Mouse (Mus musculus): ENCODE measurements at regions not wholly inside any gene's neighbourhood (a gene's known extent, or its start where the extent isn't known, plus 50 kb on each side); places are given as distances from the start of the nearest gene placed in this dataset.

DNA sequence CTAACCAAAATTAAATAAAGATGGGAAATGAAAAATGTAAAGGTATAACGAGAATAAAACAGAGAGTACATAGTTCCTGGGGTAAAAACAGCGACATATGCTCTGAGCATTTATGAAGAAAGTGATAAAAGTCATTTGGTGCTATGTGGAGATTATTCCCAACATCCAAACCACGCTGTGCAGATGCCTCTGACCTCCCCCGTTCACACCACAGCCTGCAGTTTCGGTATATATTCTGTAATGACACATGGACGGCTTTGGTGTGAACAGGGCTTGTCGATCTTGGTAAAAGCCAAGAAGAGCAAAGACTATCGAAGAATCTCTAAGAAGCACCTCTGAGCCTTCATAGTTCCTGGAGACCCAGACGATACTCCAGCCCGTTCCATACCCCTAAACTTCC is 95.2 kb upstream of the Ppp1r26 start:
- no peak for DNase-seq

GRCm38 (mm10) chr2:28352903-28353302 is 93.7 kb upstream of the Ppp1r26 start:
- no peak for DNase-seq

- no peak for DNase-seq
Observed at GRCm38 (mm10) chr2:28362199-28362598, 84.4 kb upstream of the Ppp1r26 start.

GRCm38 (mm10) chr2:28364623-28365022 is 82.0 kb upstream of the Ppp1r26 start:
- no peak for DNase-seq

GRCm38 (mm10) chr2:28365756-28366155 is 80.8 kb upstream of the Ppp1r26 start:
- DNase-seq = no peak

- peak; percentile 56 to 73 for DNase-seq
Observed at GRCm38 (mm10) chr2:28374838-28375237, 71.8 kb upstream of the Ppp1r26 start.

GRCm38 (mm10) chr2:28377948-28378822 is 68.4 kb upstream of the Ppp1r26 start:
- no peak for DNase-seq

GRCm38 (mm10) chr2:28382051-28382802 is 64.4 kb upstream of the Ppp1r26 start:
- no peak for DNase-seq

DNA sequence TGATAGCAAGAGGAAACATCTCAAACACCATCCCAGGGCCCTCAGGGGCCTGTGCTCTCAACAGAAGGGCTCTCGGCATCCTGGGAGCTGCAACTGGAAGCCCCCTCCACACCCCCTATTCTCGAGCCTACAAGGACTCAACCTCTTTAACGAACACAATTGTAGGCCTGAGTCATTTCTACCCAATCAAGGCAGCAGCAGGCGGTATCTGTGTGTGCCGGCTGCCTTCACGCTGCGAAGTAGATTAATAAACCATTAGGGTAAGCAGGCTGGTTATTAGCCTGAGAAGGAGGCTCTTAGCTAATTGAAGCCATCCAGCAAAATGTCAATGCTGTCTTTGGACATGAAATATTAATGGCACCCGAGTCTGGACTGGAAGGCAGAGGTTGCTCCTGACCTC is 61.7 kb upstream of the Ppp1r26 start:
- no peak for DNase-seq

DNA sequence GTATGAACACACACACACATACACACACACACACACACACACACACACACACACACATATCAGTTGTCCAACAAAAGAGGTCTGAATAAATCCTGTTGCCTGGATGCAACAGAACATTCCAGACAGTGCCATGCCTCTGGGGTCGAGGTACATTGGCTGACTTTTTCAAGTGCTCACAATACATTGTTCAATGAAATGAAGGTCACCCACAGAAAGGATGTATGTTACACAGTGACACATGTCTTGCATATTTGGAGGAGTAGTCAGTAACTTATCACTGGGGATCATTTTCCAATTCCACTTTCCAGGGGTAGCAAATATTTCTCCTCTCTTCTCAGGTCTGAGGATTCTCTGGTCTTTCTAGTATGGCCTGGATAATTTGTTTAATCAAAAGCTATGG is 59.8 kb upstream of the Ppp1r26 start:
- no peak for DNase-seq

DNA sequence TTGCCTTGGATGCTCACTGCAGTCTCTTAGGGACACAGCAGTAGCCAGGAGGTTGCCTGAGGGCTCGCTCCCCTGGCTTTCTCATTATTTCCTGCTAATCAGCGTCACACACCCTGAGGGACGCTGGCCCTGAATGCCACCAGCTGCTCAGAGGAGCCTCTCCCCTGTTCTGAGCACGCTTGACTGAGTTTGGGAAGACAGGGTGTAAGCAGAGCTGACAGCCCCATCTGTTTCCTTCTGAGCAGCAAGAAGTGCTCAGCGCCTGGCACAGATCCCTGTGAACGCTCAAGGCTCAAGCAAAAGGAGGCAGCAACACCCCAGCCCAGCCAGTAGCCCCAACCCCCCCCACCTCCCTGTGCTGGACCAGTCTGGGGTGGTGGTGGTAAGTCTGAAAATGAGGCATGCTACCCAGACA is 59.2 kb upstream of the Ppp1r26 start:
- peak; percentile 17 to 62 for DNase-seq

DNA sequence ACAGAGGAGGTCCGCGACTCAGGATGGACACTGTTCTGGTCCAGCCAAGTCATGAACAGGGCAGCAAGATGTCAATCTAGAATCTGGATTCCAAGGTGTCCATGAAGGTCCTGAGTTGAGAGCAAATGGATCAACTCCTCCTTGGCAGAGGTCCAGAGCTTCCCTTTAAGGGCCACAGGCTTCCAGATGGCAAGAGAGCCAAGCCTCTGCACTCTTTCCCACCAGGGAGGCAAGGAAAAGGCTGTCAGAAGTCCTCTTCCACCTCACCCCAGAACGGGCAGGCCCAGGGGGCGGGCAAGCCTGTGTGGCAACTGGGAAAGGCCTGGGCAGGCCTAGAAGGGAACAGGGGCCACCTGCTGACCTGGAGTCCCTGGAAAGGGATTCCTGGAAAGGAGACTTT is 58.7 kb upstream of the Ppp1r26 start:
- DNase-seq = no peak

DNA sequence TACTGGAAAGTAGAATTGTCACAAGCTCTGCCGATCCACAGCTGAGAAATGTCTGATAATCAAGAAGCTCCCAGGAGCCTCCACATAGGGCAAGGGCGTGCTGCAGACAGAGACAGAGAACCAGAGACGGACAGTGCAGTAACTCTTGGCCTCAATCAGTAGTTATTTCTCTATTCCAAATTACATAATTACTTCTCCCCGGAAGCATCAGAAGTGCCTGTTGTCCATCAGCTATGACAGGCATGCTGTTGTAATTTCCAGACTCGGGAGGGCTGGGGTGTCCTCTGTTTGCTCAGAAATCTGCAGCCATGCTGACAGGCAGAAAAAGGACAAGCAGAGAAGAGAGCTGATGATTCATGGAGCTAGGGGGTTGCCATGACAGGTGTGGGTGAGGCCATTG is 56.9 kb upstream of the Ppp1r26 start:
- DNase-seq = peak in 1 of 2 experiments; percentile 8

GRCm38 (mm10) chr2:28395391-28395790 is 51.2 kb upstream of the Ppp1r26 start:
- no peak for DNase-seq
